Mouse (Mus musculus) embryonic facial prominence, embryonic 10.5 days (tissue): Measurements from ENCODE around the gene Ipo8. TPM values are rescaled to one million over a fixed set of nuclear protein-coding genes. Genes with fewer than 3 reads are reported as not detected.

Experiments used
- DNase-seq: peaks from one replicate; pipeline ENCODE4 v3.0.0-alpha.2; 2017; ENCODE audit warnings: low spot score
- H3K27ac ChIP-seq: fragments of 300-500 bp; sonication (generic); replicated peaks from 2 replicates; pipeline ENCODE4 v1.5.1; 2016; ENCODE audit warnings: mild to moderate bottlenecking
- H3K27me3 ChIP-seq: fragments of 300-500 bp; sonication (generic); replicated peaks from 2 replicates; pipeline ENCODE4 v1.6.1; 2016; ENCODE audit warnings: low read depth, mild to moderate bottlenecking; ENCODE audit not compliant: poor library complexity, severe bottlenecking
- H3K36me3 ChIP-seq: fragments of 300-500 bp; sonication (generic); replicated peaks from 2 replicates; pipeline ENCODE4 v1.6.1; 2016; ENCODE audit warnings: mild to moderate bottlenecking, moderate library complexity
- H3K4me1 ChIP-seq: fragments of 300-500 bp; sonication (generic); 2 replicates; pipeline ENCODE4 v1.6.1; 2016
- H3K4me3 ChIP-seq: fragments of 300-500 bp; sonication (generic); 2 replicates; pipeline ENCODE4 v1.5.1; 2016; ENCODE audit warnings: mild to moderate bottlenecking, moderate library complexity
- H3K9me3 ChIP-seq: fragments of 300-500 bp; sonication (generic); 2 replicates; pipeline ENCODE4 v1.6.1; 2016; ENCODE audit warnings: mild to moderate bottlenecking
- WGBS: fragments of 180-500 bp; shearing (Covaris S2); methylation state at CpG from one replicate; pipeline ENCODE4 v1.1.7; 2016; 5-methylcytosine and 5-hydroxymethylcytosine counted together
- polyA plus RNA-seq: library from polyadenylated mRNA; unstranded; fragments of >200 nt; fragmentation: Nextera tagmentation; extraction: Ambion mirVana; gene quantifications from 2 replicates; pipeline ENCODE4 v1.2.1, GENCODE M21; 2016

Gene Ipo8
- polyA plus RNA-seq, 1 experiment from 2014 or later = 31.5 TPM

DNA sequence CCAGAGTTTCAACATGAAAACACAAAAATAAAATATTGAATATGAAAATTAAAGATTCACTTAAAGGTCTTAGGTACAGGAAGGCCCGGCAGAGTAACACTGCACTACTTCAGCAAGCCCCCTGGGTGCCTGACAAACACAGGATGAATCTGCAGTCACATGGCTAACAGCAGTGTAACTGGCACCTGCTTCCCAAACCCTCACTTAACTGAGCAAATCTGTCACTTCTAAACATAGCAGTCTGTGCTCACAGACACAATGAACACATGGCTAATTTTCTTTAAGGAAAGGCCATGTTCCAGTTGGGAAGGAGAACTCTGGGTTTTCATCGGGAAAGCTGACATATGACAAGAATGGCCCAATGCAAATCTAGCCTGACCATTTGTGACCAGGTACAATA is 36.1 kb downstream of the Ipo8 start:
- Histone ChIP-seq H3K4me1 (no peaks in the 10 kb centered on the region), H3K27ac (no peak overlapping the region), H3K27me3 (no peaks in the 10 kb centered on the region), H3K4me3 (no peak overlapping the region), H3K36me3 (peaks cover 72% of the 10 kb centered on the region), H3K9me3 (no peaks in the 10 kb centered on the region)
- no peak for DNase-seq
- WGBS = 92% methylated on average over 2 of the region's 2 CpGs

DNA sequence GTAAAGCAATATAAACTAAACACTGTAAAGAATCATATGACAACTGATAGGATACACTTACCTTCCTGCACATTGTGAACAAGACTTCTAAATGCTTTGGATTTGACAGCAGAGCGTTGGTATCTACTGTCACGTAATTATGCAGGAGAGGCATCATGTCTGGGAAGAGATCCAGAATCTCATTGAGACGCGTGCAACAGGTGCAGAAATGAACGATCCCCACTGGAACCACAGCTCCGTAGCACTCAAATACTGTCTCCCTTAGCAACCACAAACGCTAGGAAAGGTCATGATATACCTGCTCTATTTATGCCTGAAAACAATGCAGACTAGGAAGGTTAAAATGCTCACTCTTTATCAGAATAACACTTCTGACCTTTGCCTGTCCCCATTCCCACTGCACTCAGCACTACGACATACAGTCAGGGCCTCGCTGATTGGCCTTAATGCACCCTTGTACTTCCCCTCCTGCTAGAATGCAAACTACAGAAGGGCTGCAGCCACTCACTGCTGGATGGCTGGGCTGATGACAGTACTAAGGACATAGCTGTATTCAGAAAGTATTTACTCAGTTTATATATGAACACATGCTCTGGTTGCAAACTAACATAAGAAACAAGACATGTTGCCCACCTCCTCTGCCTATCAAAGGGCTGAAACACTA is 42.1 kb downstream of the Ipo8 start:
- H3K27me3 ChIP-seq = no peaks in the 10 kb centered on the region
- H3K27ac ChIP-seq = no peak overlapping the region
- no peaks in the 10 kb centered on the region for H3K4me1 ChIP-seq
- no peaks in the 10 kb centered on the region for H3K9me3 ChIP-seq
- H3K4me3 ChIP-seq = no peak overlapping the region
- H3K36me3 ChIP-seq = peaks cover 80% of the 10 kb centered on the region
- 94% methylated on average over 9 of the region's 9 CpGs for whole genome bisulfite sequencing
- no peak for DNase-seq

DNA sequence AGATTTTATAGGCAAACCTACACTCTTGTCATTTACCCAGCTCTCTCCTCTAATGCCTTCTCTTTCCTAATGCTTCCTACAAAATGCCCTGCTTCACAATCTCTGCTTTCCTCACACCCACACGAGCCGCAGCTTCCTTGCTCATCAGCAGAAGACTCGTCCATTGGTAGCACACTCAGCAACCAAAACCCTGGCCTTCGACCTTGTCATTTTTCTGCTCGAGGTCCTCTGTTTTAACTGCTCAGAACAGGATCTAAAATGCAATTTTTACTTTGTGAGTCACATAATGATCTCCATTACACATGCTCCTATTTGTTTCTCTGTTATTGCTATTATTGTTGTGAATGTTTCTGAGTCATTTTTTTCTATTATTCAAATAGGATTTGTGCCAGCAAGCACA is 45.1 kb downstream of the Ipo8 start:
- 92% methylated on average over 5 of the region's 5 CpGs for WGBS
- no peak for DNase-seq
- Histone ChIP-seq H3K27me3 (no peaks in the 10 kb centered on the region), H3K4me3 (no peak overlapping the region), H3K36me3 (peaks cover 88% of the 10 kb centered on the region), H3K9me3 (no peaks in the 10 kb centered on the region), H3K27ac (no peak overlapping the region), H3K4me1 (no peaks in the 10 kb centered on the region)

DNA sequence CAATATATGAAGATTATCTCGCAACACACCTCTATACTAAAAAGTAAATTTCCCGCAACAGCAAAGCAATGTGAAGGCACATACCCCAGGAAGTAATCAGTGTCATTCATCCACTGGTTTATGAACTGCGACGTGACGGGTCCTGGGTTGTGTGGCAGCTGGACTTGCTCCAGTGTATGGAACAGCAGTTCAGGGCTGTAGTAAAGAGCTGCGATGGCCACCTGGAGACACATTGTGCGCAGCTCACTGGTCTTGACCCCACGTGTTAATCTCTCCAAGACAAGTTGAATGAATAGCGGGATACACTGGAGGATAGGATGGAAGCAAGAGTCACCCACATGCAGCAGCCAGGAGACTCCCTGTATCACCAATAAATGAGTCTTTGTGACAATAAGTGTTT is 46.8 kb downstream of the Ipo8 start:
- DNase-seq = no peak
- no peaks in the 10 kb centered on the region for H3K9me3 ChIP-seq
- no peaks in the 10 kb centered on the region for H3K4me1 ChIP-seq
- WGBS = 95% methylated on average over 9 of the region's 9 CpGs
- H3K27me3 ChIP-seq = no peaks in the 10 kb centered on the region
- H3K36me3 ChIP-seq = peaks cover 92% of the 10 kb centered on the region
- no peak overlapping the region for H3K27ac ChIP-seq
- H3K4me3 ChIP-seq = no peak overlapping the region

DNA sequence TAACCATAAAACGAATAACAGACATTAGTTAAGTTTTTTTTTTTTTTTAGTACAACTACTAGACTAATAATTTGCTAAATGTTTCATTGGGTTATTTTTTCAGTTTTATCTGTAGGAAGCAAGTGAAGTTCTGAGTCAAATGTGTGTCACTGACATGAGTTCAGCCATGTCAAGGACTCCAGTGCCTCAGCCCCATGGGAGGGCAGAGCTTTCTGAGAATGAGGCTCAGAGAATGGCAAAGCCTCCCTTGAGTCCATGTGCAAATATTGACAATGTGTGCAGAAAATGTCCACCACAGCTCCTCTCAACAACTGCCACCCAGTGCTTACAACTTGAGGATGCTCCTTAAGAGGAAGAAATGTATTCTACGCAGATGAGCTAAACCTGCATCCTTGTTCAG is 55.0 kb downstream of the Ipo8 start:
- peaks cover 94% of the 10 kb centered on the region for H3K36me3 ChIP-seq
- H3K4me3 ChIP-seq = no peak overlapping the region
- no peaks in the 10 kb centered on the region for H3K9me3 ChIP-seq
- DNase-seq = no peak
- no peak overlapping the region for H3K27ac ChIP-seq
- H3K4me1 ChIP-seq = no peaks in the 10 kb centered on the region
- no peaks in the 10 kb centered on the region for H3K27me3 ChIP-seq
- WGBS = 92% methylated on average over 2 of the region's 2 CpGs

DNA sequence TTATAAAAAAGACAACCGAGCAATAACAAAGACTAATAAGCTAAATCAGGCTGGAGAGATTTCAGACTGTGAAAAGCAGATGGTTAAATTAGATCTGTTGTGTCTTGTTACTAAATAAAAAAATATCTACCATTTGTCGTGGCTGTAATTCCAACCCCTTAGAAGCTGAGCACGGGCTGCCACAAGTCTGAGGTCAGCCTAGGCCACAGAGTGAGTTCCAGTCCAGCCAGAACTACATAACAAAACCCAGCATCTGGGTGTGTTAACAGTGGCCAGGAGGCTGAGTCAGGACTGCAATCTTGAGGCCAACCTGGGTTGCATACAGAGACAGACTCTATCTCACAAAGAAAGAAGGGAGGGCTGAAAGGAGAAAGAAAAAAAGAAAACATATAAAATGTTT is 59.8 kb downstream of the Ipo8 start:
- Histone ChIP-seq H3K36me3 (peaks cover 58% of the 10 kb centered on the region), H3K27me3 (no peaks in the 10 kb centered on the region), H3K4me3 (no peak overlapping the region), H3K27ac (no peak overlapping the region), H3K4me1 (no peaks in the 10 kb centered on the region), H3K9me3 (no peaks in the 10 kb centered on the region)
- DNase-seq = no peak
- WGBS = 90% methylated on average over 3 of the region's 3 CpGs

DNA sequence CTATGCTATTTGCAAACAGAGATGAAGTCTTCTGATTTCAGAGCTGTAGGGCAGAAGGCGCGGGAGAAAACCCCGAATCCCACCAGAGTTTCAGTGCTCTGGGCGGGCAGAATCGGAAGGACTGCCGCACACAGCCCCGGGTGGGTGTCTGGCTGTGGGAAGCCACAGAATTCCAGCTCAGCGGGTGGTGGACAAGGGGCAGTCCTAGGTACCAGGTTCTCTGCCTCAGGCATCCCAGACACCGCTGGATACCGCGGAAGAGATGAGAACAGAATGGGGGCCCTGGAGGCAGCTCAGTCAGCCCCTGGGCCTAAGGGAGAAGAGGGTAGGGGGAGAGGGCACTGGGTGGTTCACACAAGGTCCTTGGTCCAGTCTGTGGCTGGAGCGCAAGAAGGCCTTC is 62.8 kb downstream of the Ipo8 start:
- H3K36me3 ChIP-seq = peaks cover 29% of the 10 kb centered on the region
- H3K27me3 ChIP-seq = no peaks in the 10 kb centered on the region
- DNase-seq = no peak
- H3K4me3 ChIP-seq = no peak overlapping the region
- WGBS = 86% methylated on average over 12 of the region's 12 CpGs
- H3K4me1 ChIP-seq = no peaks in the 10 kb centered on the region
- no peaks in the 10 kb centered on the region for H3K9me3 ChIP-seq
- no peak overlapping the region for H3K27ac ChIP-seq

DNA sequence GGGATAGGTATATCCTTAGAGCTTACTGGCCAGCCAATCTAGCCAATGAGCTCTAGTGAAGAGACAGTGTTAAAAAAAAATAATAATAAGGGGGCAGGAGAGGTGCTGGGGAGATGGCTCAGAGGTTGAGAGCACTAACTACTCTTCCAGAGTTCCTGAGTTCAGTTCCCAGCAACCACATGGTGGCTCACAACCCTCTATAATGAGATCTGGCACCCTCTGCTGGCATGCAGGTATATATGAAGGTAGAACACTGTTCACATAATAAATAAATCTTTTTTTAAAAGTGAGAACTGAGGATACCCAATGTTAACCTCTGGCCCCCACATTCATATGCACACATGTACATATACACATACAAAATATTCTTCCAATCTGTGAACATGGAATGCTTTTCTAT is 64.0 kb downstream of the Ipo8 start:
- H3K36me3 ChIP-seq = peaks cover 17% of the 10 kb centered on the region
- no peaks in the 10 kb centered on the region for H3K27me3 ChIP-seq
- no peak overlapping the region for H3K4me3 ChIP-seq
- H3K9me3 ChIP-seq = no peaks in the 10 kb centered on the region
- no peaks in the 10 kb centered on the region for H3K4me1 ChIP-seq
- no peak for DNase-seq
- H3K27ac ChIP-seq = no peak overlapping the region

DNA sequence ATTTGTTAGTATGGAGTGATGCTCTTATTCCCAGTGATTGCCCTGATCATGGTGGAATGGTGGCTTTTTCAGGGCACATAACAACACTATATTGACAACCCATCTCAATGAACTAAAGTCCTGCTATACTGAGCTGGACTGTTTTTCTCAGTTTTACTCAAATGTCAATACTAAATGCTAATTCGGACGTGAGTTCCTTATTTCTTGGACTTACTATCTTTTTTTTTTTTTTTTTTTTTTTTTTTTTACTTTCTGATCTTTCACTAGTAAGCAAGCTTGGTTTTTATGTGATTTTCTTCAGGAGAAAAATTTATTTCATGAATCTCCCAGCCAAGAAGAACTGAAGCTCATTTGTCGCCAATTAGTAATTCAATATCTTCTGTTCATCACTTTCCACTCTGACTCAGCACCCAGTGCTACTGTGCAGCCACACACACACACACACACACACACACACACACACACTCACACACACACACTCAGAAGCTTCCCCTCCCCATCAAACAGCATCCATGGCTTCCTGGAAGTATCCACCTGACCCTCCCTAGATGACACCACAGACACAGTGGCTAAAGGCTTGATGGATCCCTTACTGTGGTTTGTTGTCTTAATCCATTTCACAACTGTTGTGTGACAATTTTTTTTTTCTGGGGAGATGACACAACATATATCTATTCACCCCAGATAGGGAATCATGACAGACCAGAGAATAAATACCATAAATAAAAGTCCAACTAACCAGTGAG is 69.1 kb downstream of the Ipo8 start:
- Histone ChIP-seq H3K4me3 (no peak overlapping the region), H3K27me3 (no peaks in the 10 kb centered on the region)
- WGBS = 90% methylated on average over 3 of the region's 3 CpGs

DNA sequence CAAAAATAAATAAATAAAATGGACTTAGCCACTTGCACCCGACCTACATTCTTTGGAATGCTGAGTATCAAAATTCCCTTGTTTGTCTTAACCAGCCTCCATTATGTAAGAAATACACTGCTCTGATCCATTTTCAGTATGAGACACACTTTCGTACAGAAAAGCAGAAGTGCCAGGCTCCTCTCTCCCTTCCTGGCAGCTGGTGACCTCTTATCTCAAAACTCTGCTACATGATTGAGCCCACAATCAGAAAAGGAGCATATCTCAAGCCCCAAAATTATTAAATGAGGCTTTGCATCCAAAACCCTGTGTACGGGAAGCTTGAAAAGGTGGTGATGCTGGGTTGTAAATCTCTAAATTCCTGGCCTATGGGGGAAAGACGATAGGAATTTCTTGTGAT is 69.8 kb downstream of the Ipo8 start:
- DNase-seq = no peak
- Histone ChIP-seq H3K9me3 (no peaks in the 10 kb centered on the region), H3K27me3 (no peaks in the 10 kb centered on the region), H3K4me1 (no peaks in the 10 kb centered on the region), H3K4me3 (no peak overlapping the region), H3K36me3 (no peaks in the 10 kb centered on the region), H3K27ac (no peak overlapping the region)
- 85% methylated on average over 4 of the region's 4 CpGs for WGBS

More for the DNA sequence above, 69.1 kb downstream of the Ipo8 start:
- H3K27ac ChIP-seq = no peak overlapping the region
- H3K36me3 ChIP-seq = no peaks in the 10 kb centered on the region
- no peaks in the 10 kb centered on the region for H3K9me3 ChIP-seq
- no peaks in the 10 kb centered on the region for H3K4me1 ChIP-seq
- DNase-seq = no peak

DNA sequence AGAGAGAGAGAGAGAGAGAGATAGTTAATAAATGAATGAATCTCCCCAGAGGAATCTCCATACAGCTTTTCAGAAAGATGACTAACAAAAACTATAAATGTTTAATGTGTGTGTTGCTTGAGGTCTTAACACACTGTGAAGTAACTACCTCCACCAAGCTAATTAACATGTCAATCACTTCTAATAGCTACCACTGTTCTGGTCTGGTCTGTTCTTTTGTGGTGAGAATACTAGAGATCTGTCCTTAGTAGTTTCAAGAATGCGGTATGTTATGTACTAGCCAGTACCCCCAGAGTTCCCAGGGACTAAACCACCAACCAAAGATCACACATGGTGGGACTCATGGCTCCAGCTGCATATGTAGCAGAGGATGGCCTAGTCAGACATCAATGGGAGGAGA is 74.7 kb downstream of the Ipo8 start:
- no peak for DNase-seq
- Histone ChIP-seq H3K4me3 (no peak overlapping the region), H3K9me3 (no peaks in the 10 kb centered on the region), H3K36me3 (no peaks in the 10 kb centered on the region), H3K27me3 (no peaks in the 10 kb centered on the region), H3K27ac (no peak overlapping the region), H3K4me1 (no peaks in the 10 kb centered on the region)
- 93% methylated on average over 1 of the region's 1 CpGs for WGBS

DNA sequence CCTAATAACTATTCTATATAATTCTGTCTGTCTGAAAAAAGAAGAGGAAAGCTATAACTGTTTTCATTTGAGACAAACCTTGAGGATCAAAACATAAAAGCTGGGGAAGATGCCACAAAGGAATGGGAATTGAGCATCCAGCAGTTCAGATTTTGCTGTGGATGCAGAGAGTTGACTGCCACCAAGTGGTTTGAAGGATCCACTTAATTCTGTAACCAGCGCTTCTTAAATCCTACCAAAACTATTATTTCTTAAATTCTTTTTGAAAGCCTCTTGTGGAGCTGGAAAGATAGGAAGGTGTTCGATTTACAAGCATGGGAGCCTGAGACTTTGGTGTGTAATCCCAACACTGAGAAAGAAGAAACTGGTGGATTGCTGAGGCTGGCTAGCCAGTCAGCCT is 79.9 kb downstream of the Ipo8 start:
- H3K4me1 ChIP-seq = no peaks in the 10 kb centered on the region
- 78% methylated on average over 2 of the region's 2 CpGs for WGBS
- no peak overlapping the region for H3K27ac ChIP-seq
- H3K9me3 ChIP-seq = no peaks in the 10 kb centered on the region
- H3K36me3 ChIP-seq = no peaks in the 10 kb centered on the region
- no peak overlapping the region for H3K4me3 ChIP-seq
- H3K27me3 ChIP-seq = no peaks in the 10 kb centered on the region
- DNase-seq = no peak

DNA sequence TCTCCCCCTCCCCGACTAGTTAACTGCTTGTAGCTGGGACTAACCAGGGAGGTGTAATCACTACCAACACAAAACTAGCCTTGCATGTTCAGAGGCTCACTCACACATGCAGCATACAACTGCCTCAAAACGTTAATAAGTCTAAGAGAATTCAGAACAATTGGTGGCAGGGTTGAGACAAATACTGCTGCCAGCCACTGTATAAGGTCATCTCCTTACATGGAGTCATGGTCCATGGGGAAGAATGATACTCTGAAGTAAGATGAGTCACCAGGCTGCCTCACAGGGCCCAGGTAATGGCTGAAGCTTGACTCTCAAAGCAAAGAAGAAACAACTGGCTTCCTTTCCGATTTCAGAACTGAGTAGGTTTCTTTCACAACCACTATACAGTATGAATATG is 81.1 kb downstream of the Ipo8 start:
- no peaks in the 10 kb centered on the region for H3K4me1 ChIP-seq
- 90% methylated on average over 3 of the region's 3 CpGs for WGBS

More for the DNA sequence above, 81.1 kb downstream of the Ipo8 start:
- no peak overlapping the region for H3K27ac ChIP-seq
- H3K9me3 ChIP-seq = no peaks in the 10 kb centered on the region
- H3K36me3 ChIP-seq = no peaks in the 10 kb centered on the region
- no peaks in the 10 kb centered on the region for H3K27me3 ChIP-seq
- DNase-seq = no peak
- H3K4me3 ChIP-seq = no peak overlapping the region
